Mouse (Mus musculus) brown adipose tissue, adult 24 weeks (tissue): ENCODE measurements around the gene Rtn3. TPM values are rescaled to one million over a fixed set of nuclear protein-coding genes. Genes with fewer than 3 reads are reported as not detected.
"Not testable (repeated sequence)": the region's sequence is repeated elsewhere in the genome, so short reads cannot be mapped to it uniquely, and the experiment has no call there.

ENCODE experiments used
- H3K27ac ChIP-seq: fragments of 200-500 bp; replicated peaks from 2 replicates; pipeline ENCODE4 v1.5.1; 2012; ENCODE audit warnings: low read depth, mild to moderate bottlenecking, low read length
- H3K4me1 ChIP-seq: fragments of 200-500 bp; 2 replicates; pipeline ENCODE4 v1.6.1; 2012; ENCODE audit warnings: low read length, mixed read lengths; ENCODE audit not compliant: control insufficient read depth, insufficient read depth, insufficient read length
- H3K4me3 ChIP-seq: fragments of 200-500 bp; 2 replicates; pipeline ENCODE4 v1.5.1; 2012; ENCODE audit warnings: low read depth, mild to moderate bottlenecking, low read length, moderate library complexity; ENCODE audit not compliant: insufficient read depth
- polyA plus RNA-seq: library from polyadenylated mRNA; stranded (reverse); fragments of >200 nt; gene quantifications from 2 replicates; pipeline ENCODE4 v1.2.4, GENCODE M21; 2012; ENCODE audit not compliant: missing spikeins, insufficient read depth, insufficient read length

Rtn3 gene
- polyA plus RNA-seq = 197 and 218 TPM in 2 replicates

DNA sequence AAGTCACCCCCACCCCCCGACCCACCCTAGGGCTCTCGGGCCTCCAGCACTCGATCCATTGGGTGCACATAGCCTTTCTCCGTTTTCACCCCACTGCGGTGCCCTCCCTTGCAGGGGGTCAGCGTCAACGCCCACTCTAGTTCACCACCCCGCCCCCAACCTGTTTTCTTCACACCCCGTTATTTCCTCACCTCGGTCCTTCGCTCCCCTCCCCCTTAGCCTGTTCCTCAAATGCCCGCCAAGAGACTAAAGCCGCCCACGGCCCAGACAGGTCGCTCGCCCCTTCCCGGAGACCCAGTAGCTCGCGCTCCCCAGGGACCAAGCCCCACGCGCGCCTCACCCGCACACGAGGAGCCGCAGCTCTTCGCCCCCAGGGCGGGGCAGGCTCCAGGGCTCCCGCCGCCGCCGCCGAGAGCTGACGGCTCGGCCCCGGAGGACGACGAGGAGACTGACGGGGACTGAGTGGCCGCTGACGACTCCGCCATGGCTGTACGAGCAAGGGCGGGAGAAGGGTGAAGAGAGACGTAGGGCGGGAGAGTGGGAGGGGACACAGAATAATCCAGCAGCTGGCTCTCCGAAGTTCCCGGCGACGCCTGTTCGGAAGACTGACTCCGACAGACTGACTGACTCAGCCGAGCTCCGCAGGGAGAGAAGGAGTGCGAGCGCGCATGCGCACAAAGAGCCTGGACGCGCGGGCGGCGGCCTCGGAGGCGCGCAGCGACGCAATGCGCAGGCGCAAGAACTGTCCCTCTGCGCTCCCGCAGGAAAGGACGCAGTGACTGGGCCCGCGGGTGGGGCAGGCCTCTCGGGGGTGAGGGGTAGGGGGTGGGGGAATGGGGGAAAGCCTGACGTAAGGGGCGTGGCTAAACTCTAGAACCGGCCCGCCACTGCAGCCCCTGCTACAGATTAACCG, at the start of gene Rtn3:
TSS of gene Rtn3 (minus strand) at position 683 of the 913 bp plus-strand sequence.
- Histone ChIP-seq H3K4me1 (0 out of 2 replicates have a peak, but pooled peaks cover 2% of the 10 kb centered on the region), H3K27ac (peak within 1 kb of the TSS; percentile 92), H3K4me3 (peak within 1 kb of the TSS; percentile 87)

DNA sequence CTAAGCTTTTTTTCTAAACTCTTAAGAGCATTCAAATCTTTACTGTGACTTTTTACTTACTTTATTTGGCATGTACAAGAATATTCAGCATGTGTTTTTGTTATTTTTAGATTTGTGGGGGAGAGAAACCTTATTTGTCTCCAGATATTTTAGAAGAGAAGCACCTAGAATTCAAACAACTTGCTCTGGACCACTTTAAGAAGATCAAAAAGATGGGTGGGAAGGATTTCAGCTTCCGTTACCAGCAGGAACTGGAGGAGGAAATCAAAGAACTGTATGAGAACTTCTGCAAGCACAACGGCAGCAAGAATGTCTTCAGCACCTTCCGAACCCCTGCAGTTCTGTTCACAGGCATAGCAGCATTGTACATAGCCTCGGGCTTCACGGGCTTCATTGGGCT, 48.8 kb upstream of the Rtn3 start:
- H3K4me1 ChIP-seq = no peaks in the 10 kb centered on the region
- H3K4me3 ChIP-seq = no peak overlapping the region
- no peak overlapping the region for H3K27ac ChIP-seq

DNA sequence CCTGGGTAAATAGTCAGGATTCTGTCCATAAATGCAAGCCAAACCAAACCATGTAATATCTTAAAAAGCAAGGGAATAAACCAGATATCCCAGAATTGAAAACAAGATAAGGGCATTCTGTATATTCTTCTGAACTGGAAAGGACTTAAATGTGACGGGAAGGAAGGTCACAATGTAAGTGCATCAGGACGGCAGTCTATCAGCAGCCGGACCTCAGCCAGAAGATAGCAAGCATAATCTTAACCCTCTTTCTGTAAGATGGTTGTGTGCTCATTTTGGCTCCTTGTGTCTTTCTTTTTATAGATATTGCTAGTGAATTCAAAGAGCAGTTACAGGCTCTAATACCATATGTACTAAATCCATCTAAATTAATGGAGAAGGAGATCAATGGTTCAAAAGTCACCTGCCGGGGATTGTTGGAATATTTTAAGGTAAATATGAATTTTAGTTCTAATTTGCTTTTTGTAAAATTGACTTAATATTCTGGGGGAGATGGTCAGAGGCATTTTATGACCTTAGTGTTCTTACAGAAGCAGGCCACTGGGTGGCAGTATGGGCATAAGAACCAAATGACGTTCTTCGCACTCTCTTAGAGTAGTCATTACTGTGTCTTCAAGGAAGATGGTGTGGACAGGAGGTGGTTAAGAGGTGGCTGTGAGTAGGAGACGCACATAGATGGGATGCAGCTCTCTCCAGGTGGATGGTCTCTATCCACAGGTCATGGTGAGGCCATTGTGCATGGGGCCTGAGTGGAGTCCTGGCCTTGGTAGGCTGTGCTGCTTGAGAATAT, 45.8 kb upstream of the Rtn3 start:
- H3K4me3 ChIP-seq = no peak overlapping the region
- no peaks in the 10 kb centered on the region for H3K4me1 ChIP-seq
- H3K27ac ChIP-seq = no peak overlapping the region

DNA sequence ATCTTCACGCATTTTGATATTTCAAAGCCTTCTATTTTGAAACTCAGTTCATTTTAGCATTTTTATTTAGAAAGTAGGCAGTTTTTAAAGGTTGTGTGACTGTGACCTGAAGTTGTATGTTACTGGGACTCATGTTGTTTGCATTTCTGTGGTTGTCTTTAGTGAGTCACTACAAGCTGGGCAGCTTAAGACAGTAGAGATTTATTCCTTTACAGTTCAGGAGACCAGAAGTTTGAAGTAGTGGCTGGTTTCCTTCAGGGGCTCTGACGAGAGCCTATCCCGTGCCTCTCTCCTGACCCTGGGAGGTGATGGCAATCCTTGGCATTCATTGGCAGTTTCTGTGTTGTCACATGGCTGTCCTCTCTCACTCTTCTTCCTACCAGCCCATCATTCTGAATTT, 41.8 kb upstream of the Rtn3 start:
- no peaks in the 10 kb centered on the region; the same call in 1 of the 2 replicates for H3K4me1 ChIP-seq
- no peak overlapping the region for H3K27ac ChIP-seq

DNA sequence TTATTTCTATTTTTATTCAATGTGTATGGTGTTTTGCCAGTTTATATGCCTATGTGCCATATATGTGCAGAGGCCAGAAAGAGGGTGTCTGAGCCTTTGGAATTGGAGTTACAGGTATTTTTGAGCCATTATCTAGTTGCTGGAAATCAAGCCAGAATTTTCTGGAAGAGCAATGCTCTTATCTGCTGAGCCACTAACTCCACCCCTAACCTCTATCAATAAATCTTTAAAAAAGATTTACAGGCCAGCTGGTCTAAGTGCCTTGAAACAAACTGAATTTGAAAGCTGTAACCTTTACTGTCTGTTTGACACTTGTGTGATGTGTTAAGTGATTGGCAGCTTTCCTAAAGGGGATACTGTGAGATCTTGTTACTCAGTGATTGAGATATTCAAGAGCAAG, 40.7 kb upstream of the Rtn3 start:
- Histone ChIP-seq H3K27ac (no peak overlapping the region), H3K4me1 (no peaks in the 10 kb centered on the region; the same call in 1 of the 2 replicates), H3K4me3 (no peak overlapping the region)

More for the DNA sequence above, 41.8 kb upstream of the Rtn3 start:
- no peak overlapping the region for H3K4me3 ChIP-seq

DNA sequence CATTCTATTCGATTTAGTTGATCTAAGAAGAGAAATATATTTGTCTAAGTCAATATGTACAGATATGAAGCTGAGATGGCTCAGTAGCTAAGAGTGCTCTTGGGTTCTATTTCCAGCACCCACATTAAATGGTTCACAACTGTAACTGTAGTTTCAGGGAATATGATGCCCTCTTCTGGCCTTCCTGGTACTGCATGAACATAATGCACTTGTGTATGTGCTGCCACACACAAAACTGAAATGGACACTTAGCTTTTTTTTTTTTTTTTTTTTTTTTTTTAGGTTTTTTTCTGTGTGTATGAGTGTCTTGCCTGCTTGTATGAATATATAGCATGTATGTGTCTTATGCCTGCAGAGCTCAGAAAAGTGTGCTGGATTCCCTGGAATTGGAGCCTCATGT, 40.2 kb upstream of the Rtn3 start:
- no peak overlapping the region for H3K4me3 ChIP-seq
- no peak overlapping the region for H3K27ac ChIP-seq
- H3K4me1 ChIP-seq = no peaks in the 10 kb centered on the region; the same call in 1 of the 2 replicates

DNA sequence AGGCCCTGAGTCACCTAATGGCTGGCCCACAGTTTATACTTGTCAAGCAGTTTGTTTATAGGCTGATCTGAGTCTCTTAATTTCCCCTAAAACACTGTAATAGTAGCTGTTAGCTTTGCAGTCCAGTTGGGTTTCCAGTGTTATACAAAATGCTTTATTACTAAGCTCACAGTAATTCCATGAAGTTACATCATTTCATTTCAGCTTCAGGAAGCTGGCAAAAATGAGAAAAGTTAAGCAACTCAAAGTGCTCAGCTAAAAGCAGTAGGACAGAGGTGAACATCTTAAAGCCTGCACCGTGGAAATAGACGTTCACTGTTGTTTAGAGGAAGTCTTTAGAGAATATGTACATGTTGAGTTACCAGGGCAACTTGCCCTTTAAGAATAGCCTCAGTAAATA, 39.8 kb upstream of the Rtn3 start:
- Histone ChIP-seq H3K4me1 (no peaks in the 10 kb centered on the region; the same call in 1 of the 2 replicates), H3K27ac (peak overlapping the region; percentile 28; the same call in 1 of the 2 replicates), H3K4me3 (no peak overlapping the region)

DNA sequence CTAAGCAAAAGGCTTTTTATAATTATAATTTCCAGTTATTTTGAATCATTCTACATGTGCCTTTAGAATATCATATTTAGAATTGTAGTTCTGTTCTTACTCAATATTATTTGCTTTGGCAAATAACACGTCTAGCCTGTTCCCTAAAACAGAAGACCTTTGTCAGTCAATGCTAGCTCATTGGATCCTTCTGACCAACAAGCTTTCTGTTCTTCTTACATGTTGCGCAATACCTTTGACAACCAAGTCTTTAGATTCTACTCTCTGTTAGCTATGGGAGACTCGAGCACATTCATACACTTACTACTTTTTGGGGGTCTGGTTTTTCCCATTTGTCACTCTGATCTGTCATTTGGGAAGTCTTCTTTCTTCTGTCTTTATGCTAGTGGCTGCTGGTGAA, 38.5 kb upstream of the Rtn3 start:
- Histone ChIP-seq H3K27ac (peak overlapping the region; percentile 2; the same call in 1 of the 2 replicates), H3K4me3 (no peak overlapping the region), H3K4me1 (no peaks in the 10 kb centered on the region; the same call in 1 of the 2 replicates)

DNA sequence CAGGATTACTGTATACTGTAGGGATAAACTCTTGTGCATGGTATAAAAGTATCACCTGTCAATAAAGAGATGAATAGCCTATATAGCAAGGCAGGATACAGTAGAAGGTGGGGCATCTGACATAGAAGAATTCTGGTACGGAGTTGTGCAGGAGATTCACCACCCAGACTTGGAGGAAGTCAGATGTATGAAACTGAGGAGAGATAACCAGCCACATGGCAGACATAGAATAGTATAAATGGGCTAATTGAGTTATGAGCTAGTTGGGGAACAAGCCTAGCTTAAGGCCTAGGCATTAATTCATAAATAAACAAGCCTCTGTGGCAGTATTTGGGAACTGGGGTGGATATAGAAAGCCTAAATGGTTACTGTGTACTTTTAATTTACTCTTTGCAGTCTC, 33.4 kb upstream of the Rtn3 start:
- no peak overlapping the region for H3K27ac ChIP-seq
- no peak overlapping the region for H3K4me3 ChIP-seq
- no peaks in the 10 kb centered on the region for H3K4me1 ChIP-seq

DNA sequence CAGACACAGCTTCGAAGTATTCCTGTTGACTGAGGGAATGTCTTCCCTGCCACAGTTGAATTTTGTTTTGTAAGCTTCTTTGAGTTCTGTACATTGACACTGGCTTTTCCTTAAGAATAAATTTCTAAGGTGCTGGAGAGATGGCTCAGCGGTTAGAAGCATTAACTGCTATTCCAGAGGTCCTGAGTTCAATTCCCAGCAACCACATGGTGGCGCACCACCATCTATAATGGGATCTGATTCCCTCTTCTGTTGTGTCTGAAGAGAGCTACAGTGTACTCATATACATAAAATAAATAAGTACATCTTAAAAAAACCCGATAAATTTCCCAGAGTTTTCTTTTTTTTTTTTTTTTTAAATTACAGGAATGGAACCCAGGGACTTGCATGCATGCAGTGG, 24.9 kb upstream of the Rtn3 start:
- H3K27ac ChIP-seq = no peak overlapping the region
- H3K4me3 ChIP-seq = no peak overlapping the region
- H3K4me1 ChIP-seq = peaks cover 3% of the 10 kb centered on the region

DNA sequence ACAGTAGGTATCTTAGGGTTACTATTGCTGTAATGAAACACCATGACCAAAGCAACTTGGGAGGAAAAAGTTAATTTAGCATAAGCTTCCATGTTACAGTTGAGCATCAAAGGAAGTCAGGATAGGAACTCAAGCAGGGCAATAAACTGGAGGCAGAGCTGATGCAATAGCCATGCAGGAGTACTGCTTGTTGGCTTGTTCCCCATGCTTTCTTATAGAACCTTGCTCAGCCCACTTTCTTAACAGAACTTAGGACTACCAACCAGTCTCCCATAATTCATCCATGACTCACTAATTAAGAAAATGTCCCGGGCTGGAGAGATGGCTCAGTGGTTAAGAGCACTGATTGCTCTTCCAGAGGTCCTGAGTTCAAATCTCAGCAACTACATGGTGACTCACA, 23.2 kb upstream of the Rtn3 start:
- Histone ChIP-seq H3K4me1 (peaks cover 3% of the 10 kb centered on the region), H3K27ac (no peak overlapping the region), H3K4me3 (no peak overlapping the region)

DNA sequence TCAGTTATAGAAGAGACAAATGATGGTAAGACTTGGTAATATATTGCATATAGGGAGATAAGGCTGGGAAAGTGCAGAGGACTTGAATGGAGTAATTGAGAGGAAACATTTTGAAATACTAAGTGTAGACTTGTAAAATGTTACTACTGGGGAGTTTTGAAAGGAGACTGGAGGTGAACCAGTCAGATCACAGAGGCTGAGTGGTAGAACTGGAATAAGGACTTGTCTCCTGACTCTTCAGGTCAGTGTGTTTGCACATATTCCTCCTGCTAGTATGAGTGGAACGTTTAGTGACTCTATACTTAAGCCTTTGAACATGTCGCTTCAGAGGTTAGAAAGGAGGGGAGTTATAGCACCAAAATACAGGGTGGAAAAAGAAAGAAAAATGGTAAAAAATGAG, 19.4 kb upstream of the Rtn3 start:
- Histone ChIP-seq H3K27ac (0 out of 2 replicates have a peak overlapping the region, but pooled peaks have one; percentile 14), H3K4me1 (peaks cover 5% of the 10 kb centered on the region), H3K4me3 (no peak overlapping the region)

DNA sequence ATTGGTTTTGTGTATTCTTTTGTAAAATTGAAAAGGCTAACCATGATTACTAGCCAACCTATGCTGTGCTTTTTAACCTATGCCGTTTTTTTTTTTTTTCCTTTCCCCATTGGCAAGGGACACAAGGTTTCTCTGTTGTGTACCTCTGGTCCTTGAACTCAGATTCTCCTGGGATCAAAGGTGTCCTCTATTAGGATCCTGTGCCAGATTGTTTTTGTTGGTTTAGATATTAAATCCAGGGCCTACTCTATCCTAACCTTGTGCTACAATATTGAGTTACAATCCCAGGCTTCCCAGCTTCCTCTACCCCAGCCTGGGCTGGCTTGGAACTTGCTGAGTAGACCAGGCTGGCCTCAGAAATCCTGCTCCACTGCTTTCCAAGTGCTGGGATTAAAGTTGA, 17.6 kb upstream of the Rtn3 start:
- peaks cover 6% of the 10 kb centered on the region for H3K4me1 ChIP-seq
- H3K4me3 ChIP-seq = no peak overlapping the region
- peak overlapping the region; percentile 57 for H3K27ac ChIP-seq

DNA sequence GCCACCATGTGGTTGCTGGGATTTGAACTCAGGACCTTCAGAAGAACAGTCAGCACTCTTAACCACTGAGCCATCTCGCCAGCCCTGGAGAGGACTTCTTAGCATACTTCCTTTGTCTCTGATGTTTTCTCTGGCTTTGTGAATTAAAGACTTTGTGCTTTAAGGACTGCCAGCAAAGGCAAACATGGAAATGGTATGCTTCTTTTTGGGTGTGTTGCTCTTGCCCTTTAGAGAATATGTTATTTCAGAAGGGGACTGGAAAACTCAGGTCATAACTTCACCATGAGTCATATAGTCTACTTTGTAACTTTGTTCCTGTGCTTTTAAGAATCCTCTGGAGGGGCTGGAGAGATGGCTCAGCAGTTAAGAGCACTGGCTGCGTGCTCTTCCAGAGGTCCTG, 15.7 kb upstream of the Rtn3 start:
- Histone ChIP-seq H3K4me3 (no peak overlapping the region), H3K27ac (no peak overlapping the region), H3K4me1 (peaks cover 7% of the 10 kb centered on the region)

DNA sequence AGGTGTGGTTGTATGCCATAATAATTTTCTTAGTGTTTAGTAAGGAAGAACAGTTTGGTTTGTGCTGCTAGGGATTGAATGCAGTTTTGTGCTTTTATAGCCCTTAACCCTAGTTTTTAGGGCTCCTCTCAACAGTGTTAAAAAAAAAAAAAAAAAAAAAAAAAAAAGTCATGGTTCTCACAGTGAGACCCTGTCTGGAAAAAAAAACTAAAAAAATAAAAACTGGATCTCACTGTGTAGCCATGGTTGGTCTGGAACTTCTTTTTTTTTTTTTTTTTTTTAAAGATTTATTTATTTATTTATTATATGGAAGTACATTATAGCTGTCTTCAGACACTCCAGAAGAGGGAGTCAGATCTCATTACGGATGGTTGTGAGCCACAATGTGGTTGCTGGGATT, 13.0 kb upstream of the Rtn3 start:
- H3K4me3 ChIP-seq, H3K4me1 ChIP-seq: not testable (repeated sequence)
- H3K27ac ChIP-seq = peak overlapping the region; percentile 45
